Mouse (Mus musculus) kidney, adult 9 months (tissue): ENCODE measurements at regions not wholly inside any gene's neighbourhood (a gene's known extent, or its start where the extent isn't known, plus 50 kb on each side); places are given as distances from the start of the nearest gene placed in this dataset.

ENCODE experiments used
- DNase-seq: peaks from one replicate; pipeline ENCODE4 v3.0.0; 2022

DNA sequence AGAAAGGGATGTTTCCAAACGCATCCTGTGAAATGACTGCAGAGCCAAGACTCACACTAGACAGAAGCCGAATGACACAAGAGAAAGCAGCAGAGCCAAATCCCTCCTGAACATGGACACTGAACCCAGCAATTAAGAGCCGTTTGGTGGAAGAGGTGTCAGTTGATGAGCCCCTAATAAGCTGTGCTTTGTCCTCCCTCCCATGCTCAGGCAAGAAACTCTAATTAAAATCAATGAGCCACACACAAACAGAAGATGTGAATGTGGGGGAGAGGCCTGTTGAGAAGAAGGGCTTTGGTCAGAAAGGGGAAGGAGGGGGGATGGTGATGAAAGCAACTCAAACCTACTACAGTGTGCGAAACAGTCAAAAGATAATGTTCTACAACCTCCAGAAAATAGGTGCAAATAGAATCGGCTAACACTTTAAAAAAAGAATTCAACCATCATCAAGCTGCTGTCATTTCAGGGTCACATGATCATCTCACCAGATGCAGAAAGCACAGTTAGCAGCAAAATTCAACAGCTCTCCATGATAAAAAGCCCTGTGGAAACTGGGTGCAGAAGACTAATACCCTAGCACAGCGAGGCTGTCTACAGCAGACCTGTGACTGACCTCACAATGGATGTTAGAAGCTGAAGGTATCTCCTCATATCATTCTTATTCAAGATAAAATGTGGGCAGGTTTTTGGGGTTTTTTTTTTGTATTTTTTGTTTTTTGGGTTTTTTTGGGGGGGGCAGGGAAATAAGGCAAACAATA, 153.2 kb upstream of the Gm15217 start:
- no peak for DNase-seq

GRCm38 (mm10) chr14:46234040-46234439, 145.2 kb upstream of the Gm15217 start:
- DNase-seq = no peak

DNA sequence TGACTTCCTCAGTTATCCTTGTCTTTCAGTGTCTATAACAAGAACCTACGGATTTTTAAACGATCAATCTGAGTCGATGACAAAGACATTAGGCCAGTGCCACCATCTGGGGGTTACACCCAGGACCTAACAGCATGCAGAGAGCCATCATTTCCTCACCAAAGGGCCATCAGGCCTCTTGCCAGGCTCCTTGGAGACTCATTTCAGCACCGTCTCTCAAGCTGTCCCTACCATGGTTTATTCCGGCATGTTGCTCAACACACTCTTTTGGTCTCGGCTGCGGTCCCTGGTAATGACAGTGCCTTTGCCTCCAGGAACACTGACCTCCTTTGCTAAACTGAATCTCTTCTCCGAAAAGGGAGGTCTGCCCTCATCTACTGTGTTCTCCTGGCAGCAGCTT, 144.4 kb upstream of the Gm15217 start:
- DNase-seq = no peak

DNA sequence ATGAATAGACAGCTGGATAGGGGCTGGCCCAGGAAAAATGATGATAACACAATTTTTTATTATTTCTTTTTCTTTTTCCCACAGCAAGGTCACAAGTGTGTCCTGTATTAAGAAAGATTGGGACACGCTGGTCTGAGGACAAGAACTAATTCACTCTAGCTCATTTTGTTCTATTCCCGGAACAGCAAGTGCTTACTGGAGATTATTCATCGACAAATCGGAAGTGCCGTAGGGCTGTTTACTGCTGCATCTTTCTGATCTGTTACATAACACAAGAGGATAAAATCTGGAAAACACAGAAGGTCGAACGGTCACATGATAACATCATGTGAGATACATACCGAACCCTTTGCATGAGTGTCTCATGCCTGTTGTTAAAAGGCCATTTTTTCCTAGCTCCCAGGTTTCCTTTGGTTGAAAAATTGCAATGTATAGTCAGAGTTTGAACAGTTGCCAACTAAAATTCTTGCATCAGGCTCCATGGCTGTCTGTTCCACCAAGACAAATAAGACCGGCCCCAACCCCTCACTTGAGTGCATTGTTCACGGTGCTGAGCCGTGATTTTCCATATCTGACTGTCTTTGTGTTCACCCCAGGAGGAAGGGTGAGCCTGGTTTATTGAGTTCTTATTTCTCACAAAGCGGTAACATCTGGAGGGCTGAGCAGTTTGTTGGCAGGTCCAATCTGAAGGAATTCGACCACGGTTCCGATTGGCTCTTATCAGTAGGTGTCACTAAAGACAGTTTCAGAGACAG, 139.0 kb upstream of the Gm15217 start:
- DNase-seq = peak; percentile 27

GRCm38 (mm10) chr14:46240896-46241295, 138.3 kb upstream of the Gm15217 start:
- no peak for DNase-seq

DNA sequence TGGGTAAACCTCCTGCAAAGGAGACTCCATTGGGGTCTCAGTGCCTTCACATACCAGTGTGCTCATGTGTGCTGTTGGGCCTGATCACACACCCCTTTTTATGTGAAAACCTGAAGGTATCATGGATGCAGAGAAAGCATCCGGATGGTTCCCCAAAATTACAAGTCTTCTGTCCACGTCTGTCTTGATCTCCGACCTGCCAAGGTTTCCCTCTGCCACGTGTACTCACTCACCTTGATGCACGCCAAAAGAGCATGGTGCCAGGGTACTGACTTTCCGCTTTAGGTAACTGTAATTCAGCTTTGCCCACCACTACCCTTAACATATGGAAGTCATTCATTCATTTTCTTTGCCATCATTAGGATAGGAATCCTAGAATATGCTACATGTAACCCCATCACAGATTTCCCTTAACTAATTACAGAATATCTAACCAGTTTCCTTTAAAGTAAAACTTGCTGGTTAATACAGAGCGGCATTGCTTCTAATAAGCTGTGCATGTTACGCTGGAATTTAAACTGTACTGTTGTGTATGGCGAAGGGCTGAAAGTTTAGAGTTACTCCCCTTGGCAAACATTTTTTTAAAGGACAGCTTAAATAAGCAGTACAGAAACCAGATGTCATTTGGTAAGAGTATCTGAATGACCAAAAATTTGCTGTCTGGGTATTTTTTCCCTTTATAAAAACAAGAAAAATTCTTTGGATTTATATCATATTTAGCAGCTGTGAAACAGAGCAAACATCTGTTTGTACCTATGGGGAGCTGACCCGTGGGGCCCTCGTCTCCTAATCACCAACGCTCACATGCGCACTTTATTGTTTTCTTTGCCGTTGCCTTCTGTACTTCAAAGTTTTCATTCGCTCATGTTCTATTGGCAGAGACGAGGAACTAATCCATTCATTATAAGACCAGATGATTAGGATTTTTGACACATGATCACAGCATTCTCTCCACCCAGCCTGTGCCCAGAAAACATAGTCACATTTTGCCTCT, 131.4 kb upstream of the Gm15217 start:
- DNase-seq = no peak

DNA sequence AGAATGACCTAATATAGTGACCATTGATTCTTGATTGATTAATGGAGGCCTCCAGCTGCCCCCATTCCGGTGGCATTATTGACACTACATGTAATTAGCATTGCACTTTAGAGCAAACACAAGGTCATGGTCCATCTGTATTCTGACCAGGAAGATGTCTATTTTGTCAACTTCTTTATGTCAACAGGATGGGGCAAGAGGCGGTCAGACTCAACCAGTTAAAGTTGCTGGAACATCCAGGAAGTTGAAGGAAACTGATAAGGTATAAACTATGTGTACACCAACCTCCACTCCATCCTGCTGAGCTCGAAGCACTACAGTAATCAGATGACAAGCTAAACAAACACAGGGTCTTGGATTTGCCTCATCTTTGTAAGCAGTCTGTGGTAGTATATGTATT, 130.1 kb upstream of the Gm15217 start:
- no peak for DNase-seq

GRCm38 (mm10) chr14:46255261-46255660, 124.0 kb upstream of the Gm15217 start:
- DNase-seq = no peak

DNA sequence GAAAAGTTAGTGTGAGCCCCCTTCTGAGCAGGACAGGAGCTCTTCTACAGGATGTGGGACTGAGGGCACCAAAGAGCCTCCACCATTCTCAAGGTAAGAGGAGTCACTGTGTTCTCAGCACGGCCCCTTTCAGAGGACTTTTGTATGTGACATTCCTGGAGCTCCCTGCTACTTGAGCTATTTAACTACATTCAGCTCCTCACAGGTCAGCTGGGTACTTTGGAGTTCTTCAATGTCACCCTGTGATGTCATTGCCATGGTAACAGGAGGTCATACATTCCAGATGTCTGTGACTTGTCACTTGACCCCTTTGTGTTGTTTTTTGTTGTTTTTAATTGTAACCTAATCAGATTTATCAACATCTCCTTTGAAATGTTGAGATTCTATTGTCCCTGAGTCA, 122.9 kb upstream of the Gm15217 start:
- no peak for DNase-seq

- DNase-seq = no peak
Measured at GRCm38 (mm10) chr14:46257311-46257710, 121.9 kb upstream of the Gm15217 start.

GRCm38 (mm10) chr14:46258551-46258950, 120.7 kb upstream of the Gm15217 start:
- DNase-seq = peak; percentile 60

DNA sequence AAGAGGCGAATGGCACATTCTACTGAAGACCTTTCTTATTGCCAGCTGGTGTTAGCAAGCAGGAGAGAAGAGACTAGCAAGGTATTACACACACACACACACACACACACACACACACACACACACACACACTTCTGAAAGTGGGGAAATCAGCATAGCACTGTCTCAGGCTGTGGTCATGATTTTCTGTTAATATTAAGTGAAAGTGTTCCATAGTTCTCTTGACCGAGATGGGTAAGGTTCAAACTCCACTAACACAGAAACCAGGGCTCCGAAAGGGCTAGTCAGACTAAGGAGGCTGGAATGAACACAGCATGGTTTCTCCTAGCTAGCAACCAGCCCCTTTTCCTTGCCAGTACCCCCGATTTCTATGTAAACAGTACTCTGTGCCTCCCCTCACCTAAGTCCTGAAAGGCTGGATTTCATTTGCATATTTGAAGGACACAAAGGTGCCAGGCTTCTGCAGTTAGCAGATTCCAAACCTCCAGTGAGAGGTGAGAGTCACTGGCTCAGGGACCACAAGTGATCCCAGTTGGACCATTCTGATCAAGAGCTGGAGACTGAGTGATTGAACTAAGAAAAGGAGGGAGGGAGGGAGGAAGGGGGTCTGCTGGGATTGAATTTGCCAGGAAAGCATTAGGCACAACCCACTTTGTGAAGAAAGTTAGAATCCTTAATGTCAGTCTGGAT, 118.8 kb upstream of the Gm15217 start:
- peak; percentile 91 for DNase-seq

DNA sequence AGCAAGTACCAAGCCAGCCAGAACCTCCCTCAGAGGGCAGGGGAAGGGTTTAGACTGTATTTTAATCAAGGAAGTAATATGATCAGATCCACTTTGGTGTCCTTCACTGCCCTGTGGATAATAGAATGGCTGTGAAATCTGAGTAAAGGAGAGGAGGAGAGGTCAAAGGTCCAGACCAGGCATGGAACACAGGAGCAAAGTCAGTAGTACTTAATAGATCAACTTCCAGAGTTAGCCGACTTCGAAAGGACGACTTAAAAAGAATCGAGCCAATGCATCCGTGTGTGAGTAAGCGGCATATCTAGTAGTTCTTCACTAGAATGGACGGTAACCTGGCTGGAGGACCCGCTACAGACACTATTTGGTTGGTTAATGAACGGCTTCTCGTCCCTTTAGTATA, 103.8 kb upstream of the Gm15217 start:
- peak; percentile 73 for DNase-seq

DNA sequence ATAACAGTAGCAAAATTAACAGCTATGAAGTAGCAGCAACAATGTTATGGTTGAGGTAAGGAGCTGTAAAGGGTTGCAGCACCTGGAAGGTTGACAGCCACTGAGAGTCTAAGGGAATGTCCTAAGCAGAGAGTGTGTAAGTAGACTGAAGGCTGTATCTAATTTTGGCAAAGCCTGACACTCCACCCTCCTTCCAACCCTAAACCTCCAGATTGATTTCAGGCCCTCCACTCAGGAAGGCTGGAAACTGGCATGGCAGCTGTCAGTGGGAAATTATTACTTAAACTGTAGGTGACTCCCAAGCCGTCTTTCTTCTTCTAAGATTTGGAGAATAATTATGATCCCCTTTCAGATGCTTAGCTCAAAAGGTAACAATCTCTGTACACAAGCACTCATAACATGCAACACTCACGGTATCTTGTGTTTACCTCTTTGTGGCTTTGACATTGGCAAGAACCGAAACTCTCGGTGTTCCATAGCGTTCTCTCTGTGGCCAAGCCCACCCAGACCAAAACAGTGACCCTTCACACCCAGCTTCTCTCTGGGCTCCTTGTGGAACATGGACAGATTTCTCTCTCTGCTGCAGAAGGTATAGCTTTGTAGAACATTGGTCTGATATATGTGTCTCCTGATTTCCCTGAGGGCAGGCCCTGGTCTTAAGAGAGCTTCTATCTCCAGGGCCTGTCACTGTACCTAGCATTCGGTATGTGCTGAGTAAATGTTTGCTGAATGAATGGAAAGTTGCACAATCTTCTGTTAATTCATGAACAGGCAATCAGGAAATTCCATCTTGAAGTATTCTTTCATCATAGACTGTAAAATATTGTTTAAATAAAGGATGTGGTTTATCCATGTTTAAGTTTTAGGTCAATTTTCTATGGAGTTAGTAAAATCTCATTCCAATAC, 102.0 kb upstream of the Gm15217 start:
- DNase-seq = peak; percentile 72

- peak; percentile 93 for DNase-seq
Measured at GRCm38 (mm10) chr14:46277832-46278611, 101.2 kb upstream of the Gm15217 start.

GRCm38 (mm10) chr14:46292398-46292797, 86.8 kb upstream of the Gm15217 start:
- DNase-seq = no peak

- no peak for DNase-seq
Measured at GRCm38 (mm10) chr14:46296275-46296674, 82.9 kb upstream of the Gm15217 start.

GRCm38 (mm10) chr14:46300546-46300945, 78.7 kb upstream of the Gm15217 start:
- DNase-seq = peak; percentile 58

DNA sequence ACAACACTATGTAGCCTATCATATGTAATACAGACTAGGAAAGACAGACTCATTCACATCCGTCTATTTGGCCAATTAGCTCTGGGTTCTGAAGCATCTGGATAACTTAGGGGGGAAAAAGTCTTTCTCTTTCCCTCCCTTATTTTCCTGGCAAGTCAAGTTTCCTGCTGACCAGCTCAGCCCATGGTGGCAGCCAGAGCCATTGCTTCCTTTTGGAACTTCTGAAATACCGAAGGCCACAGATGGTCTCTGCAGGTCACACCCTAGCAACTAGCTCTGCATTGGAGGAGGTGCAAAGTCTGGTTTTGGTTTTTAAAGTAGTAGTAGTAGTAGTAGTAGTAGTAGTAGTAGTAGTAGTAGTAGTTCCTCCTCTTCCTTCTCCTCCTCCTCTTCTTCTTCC, 76.6 kb upstream of the Gm15217 start:
- no peak for DNase-seq

GRCm38 (mm10) chr14:46305267-46305666, 73.9 kb upstream of the Gm15217 start:
- no peak for DNase-seq

- no peak for DNase-seq
Measured at GRCm38 (mm10) chr14:46313064-46313463, 66.2 kb upstream of the Gm15217 start.
